Comparison of ENCODE assay signal across 8 mouse cellular contexts in the genomic region with DNA sequence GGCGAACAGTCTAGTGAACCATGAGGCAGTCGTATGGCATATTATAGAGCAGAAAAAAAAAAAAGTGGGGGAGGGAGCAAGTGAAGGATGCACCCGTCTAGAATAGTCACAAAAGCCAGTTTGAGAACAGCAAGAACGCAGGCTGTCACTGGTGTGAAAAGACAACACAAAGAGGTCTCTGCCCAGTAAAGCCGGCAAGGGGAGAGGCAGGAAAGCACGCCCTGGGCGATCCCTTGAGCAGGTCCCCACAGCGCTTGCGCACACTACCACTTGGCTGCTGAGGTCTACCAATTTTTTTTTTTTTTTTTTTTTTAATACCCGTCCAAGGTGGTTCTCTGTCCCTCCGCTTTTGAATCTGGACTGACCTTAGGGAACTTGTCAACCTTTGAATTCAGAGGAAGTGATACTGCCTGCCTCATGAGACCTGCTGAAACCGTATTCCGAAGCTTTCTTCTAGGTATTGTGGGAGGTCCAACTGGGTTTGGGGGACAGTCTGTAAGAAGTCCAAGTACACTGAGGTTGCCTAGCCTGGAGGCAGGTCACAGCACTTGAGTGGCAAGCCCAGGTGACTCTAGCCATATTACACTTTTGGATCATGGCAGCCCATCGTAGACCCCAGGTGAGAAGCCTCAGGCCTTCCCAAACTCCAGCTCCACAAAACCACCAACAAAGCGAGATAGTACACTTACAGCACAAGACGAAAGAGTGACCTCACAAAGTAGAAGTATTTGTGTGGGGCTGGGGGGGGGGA.
A peak's percentile ranks its signal among the peaks of the same experiment; 100 is the strongest.
DNase-seq lines count a peak whose midpoint lies in the region; ATAC-seq and TF ChIP-seq lines count a peak whose summit lies in the region.

No protein-coding gene starts in this region.

- TF ChIP-seq RAD21 in CH12.LX (IDR thresholded peaks at IDR 0.05; ENCODE audit: low read depth, low read length): no peak

- no peaks in the 10 kb centered on the region for H3K27me3 ChIP-seq in CH12.LX (replicated peaks)
- H3K27me3 ChIP-seq in embryonic facial prominence, embryonic 12.5 days: peaks cover 12% of the 10 kb centered on the region
- H3K27me3 ChIP-seq in hindbrain, embryonic 11.5 days (ENCODE audit: control insufficient read depth, insufficient read depth, low read length): no peaks in the 10 kb centered on the region
- peaks cover 59% of the 10 kb centered on the region for H3K27me3 ChIP-seq in liver, embryonic 15.5 days
- H3K27me3 ChIP-seq in neural tube, embryonic 15.5 days (replicated peaks): no peaks in the 10 kb centered on the region

- H3K27ac ChIP-seq in CH12.LX (ENCODE audit: insufficient read depth, low read depth): no peak overlapping the region
- no peak overlapping the region for H3K27ac ChIP-seq in embryonic facial prominence, embryonic 12.5 days
- 0 out of 2 replicates have a peak overlapping the region, but pooled peaks have one; percentile 17 for H3K27ac ChIP-seq in hindbrain, embryonic 11.5 days (ENCODE audit: low read depth, low read length)
- no peak overlapping the region for H3K27ac ChIP-seq in liver, embryonic 15.5 days (replicated peaks)
- H3K27ac ChIP-seq in neural tube, embryonic 15.5 days (replicated peaks): peak overlapping the region; percentile 91

- TF ChIP-seq EP300 in CH12.LX (IDR thresholded peaks at IDR 0.05; ENCODE audit: low read length): 0 out of 2 replicates have a peak, but pooled peaks have one; percentile 35

- dilution Hi-C loops in CH12.LX (cut with MboI; ENCODE audit: extremely low pct_ligation_motif_present, extremely low pct_unique_long_range_greater_than_20kb, low sequenced_read_pairs): no loop called here

- H3K9ac ChIP-seq in CH12.LX (ENCODE audit: insufficient read depth, low read depth): no peak overlapping the region; the same call in 1 of the 2 replicates
- peak overlapping the region; percentile 39 for H3K9ac ChIP-seq in embryonic facial prominence, embryonic 12.5 days
- peak overlapping the region; percentile 73 for H3K9ac ChIP-seq in hindbrain, embryonic 11.5 days (ENCODE audit: low read depth, low read length)
- H3K9ac ChIP-seq in liver, embryonic 15.5 days: no peak overlapping the region
- H3K9ac ChIP-seq in neural tube, embryonic 15.5 days (replicated peaks): peak overlapping the region; percentile 56

- peak; percentile 52 for DNase-seq in CD4-positive, CD25-positive, alpha-beta regulatory T cell, adult 2 months (ENCODE audit: low read depth, low spot score)
- no peak for DNase-seq in CH12.LX (ENCODE audit: extremely low read depth)
- DNase-seq in hindbrain, embryonic 11.5 days (ENCODE audit: low spot score): no peak
- no peak for DNase-seq in frontal cortex, postnatal 36 days (ENCODE audit: low spot score in 2 of 2)

- H3K4me1 ChIP-seq in CH12.LX (ENCODE audit: control insufficient read depth in 1 of 2, insufficient read depth in 2 of 2): peaks cover 0 to 9% of the 10 kb centered on the region in 2 experiments; a peak in 1 of 4 replicates
- H3K4me1 ChIP-seq in embryonic facial prominence, embryonic 12.5 days: peaks cover 5% of the 10 kb centered on the region; the same call in 1 of the 2 replicates
- H3K4me1 ChIP-seq in hindbrain, embryonic 11.5 days (replicated peaks; ENCODE audit: control insufficient read depth, insufficient read depth, low read length): peaks cover 3% of the 10 kb centered on the region; the same call in 1 of the 2 replicates
- H3K4me1 ChIP-seq in liver, embryonic 15.5 days (replicated peaks): peaks cover 12% of the 10 kb centered on the region; the same call in 1 of the 2 replicates
- peaks cover 37% of the 10 kb centered on the region for H3K4me1 ChIP-seq in neural tube, embryonic 15.5 days

- 20% methylated on average over 16 of the region's 16 CpGs for WGBS in embryonic facial prominence, embryonic 12.5 days
- WGBS in hindbrain, embryonic 11.5 days: 22% methylated on average over 16 of the region's 16 CpGs
- WGBS in liver, embryonic 15.5 days (ENCODE audit: insufficient replicate concordance): 17% methylated on average over 16 of the region's 16 CpGs
- WGBS in neural tube, embryonic 15.5 days: 25% methylated on average over 16 of the region's 16 CpGs

- TF ChIP-seq CTCF in CH12.LX (conservative IDR thresholded peaks at IDR 0.05 in 1 of 2, IDR thresholded peaks at IDR 0.05 in 1 of 2; ENCODE audit: low read depth in 2 of 2, low read length in 2 of 2): no peak

- peak overlapping the region in 1 of 3 experiments; percentile 14 for H3K4me3 ChIP-seq in CH12.LX (replicated peaks in 1 of 3; ENCODE audit: low read depth in 2 of 3, low read length in 2 of 3, poor library complexity in 1 of 3)
- H3K4me3 ChIP-seq in embryonic facial prominence, embryonic 12.5 days: peak overlapping the region; percentile 41
- peak overlapping the region; percentile 34 for H3K4me3 ChIP-seq in hindbrain, embryonic 11.5 days (ENCODE audit: low read depth, low read length)
- peak overlapping the region; percentile 42 for H3K4me3 ChIP-seq in liver, embryonic 15.5 days (replicated peaks)
- H3K4me3 ChIP-seq in neural tube, embryonic 15.5 days (replicated peaks): peak overlapping the region; percentile 43

- no peak for ATAC-seq in CD4-positive, CD25-positive, alpha-beta regulatory T cell, adult 4 months
- ATAC-seq in embryonic facial prominence, embryonic 12.5 days (ENCODE audit: insufficient number of reproducible peaks, insufficient read depth, low FRiP score, low TSS enrichment): no peak
- peak; percentile 59 for ATAC-seq in hindbrain, embryonic 11.5 days (ENCODE audit: low FRiP score)
- no peak for ATAC-seq in liver, embryonic 15.5 days (ENCODE audit: insufficient read depth)
- ATAC-seq in neural tube, embryonic 15.5 days (ENCODE audit: low FRiP score): no peak

- H3K79me2 ChIP-seq in CH12.LX (replicated peaks; ENCODE audit: control insufficient read depth, extremely low read depth, insufficient read depth, poor library complexity, severe bottlenecking): no peaks in the 10 kb centered on the region

- in situ Hi-C loops in CH12.LX (cut with MboI; ENCODE audit: low pct_ligation_motif_present, low pct_unique_long_range_greater_than_20kb, low sequenced_read_pairs): no loop called here

- TF ChIP-seq POLR2A in CH12.LX (IDR thresholded peaks at IDR 0.05; ENCODE audit: low read depth, low read length): no peak

- H3K9me3 ChIP-seq in CH12.LX (replicated peaks; ENCODE audit: low read length): no peaks in the 10 kb centered on the region
- H3K9me3 ChIP-seq in embryonic facial prominence, embryonic 12.5 days: no peaks in the 10 kb centered on the region
- no peaks in the 10 kb centered on the region for H3K9me3 ChIP-seq in hindbrain, embryonic 11.5 days (ENCODE audit: control insufficient read depth, low read length)
- no peaks in the 10 kb centered on the region for H3K9me3 ChIP-seq in liver, embryonic 15.5 days (replicated peaks)
- no peaks in the 10 kb centered on the region for H3K9me3 ChIP-seq in neural tube, embryonic 15.5 days (replicated peaks)

- peak overlapping the region; percentile 41; the same call in 1 of the 2 replicates for H3K4me2 ChIP-seq in CH12.LX (ENCODE audit: insufficient read depth, low read depth, poor library complexity, severe bottlenecking)
- peak overlapping the region; percentile 71 for H3K4me2 ChIP-seq in embryonic facial prominence, embryonic 12.5 days (replicated peaks)
- peak overlapping the region; percentile 66 for H3K4me2 ChIP-seq in hindbrain, embryonic 11.5 days (replicated peaks; ENCODE audit: low read depth, low read length)
- peak overlapping the region; percentile 66 for H3K4me2 ChIP-seq in liver, embryonic 15.5 days
- peak overlapping the region; percentile 87 for H3K4me2 ChIP-seq in neural tube, embryonic 15.5 days

- no peaks in the 10 kb centered on the region for H3K36me3 ChIP-seq in CH12.LX (replicated peaks in 1 of 2; ENCODE audit: control insufficient read depth in 1 of 2, insufficient read depth in 1 of 2, low read length in 1 of 2)
- no peaks in the 10 kb centered on the region for H3K36me3 ChIP-seq in embryonic facial prominence, embryonic 12.5 days
- no peaks in the 10 kb centered on the region for H3K36me3 ChIP-seq in hindbrain, embryonic 11.5 days (ENCODE audit: control insufficient read depth, insufficient read depth, low read length)
- H3K36me3 ChIP-seq in liver, embryonic 15.5 days (replicated peaks): no peaks in the 10 kb centered on the region
- H3K36me3 ChIP-seq in neural tube, embryonic 15.5 days: no peaks in the 10 kb centered on the region

TF ChIP-seq in CH12.LX, 34 proteins besides CTCF, POLR2A, EP300 and RAD21:
- TF ChIP-seq MAFK (IDR thresholded peaks at IDR 0.05; ENCODE audit: insufficient replicate concordance, low read length) (no peak), ZKSCAN1 (IDR thresholded peaks at IDR 0.05; ENCODE audit: borderline replicate concordance, low read depth, low read length) (no peak), ETS1 (conservative IDR thresholded peaks at IDR 0.05; ENCODE audit: low read depth, low read length) (no peak), E2F4 (IDR thresholded peaks at IDR 0.05; ENCODE audit: insufficient replicate concordance, low read depth, low read length) (no peak), RCOR1 (conservative IDR thresholded peaks at IDR 0.05; ENCODE audit: low read depth, low read length) (no peak), SMC3 (IDR thresholded peaks at IDR 0.05; ENCODE audit: low read depth, low read length) (no peak; the same call in 1 of the 2 replicates), ELF1 (IDR thresholded peaks at IDR 0.05; ENCODE audit: low read depth, low read length) (no peak), POLR2AphosphoS2 (IDR thresholded peaks at IDR 0.05; ENCODE audit: low read depth, low read length) (no peak), MAZ (IDR thresholded peaks at IDR 0.05; ENCODE audit: low read depth, low read length) (no peak), CHD2 (IDR thresholded peaks at IDR 0.05; ENCODE audit: low read length) (no peak), NELFE (IDR thresholded peaks at IDR 0.05; ENCODE audit: low read depth, low read length) (no peak), NRF1 (IDR thresholded peaks at IDR 0.05; ENCODE audit: low read depth, low read length) (peak; percentile 61), JUND (conservative IDR thresholded peaks at IDR 0.05; ENCODE audit: low read depth, low read length) (no peak), IRF4 (IDR thresholded peaks at IDR 0.05; ENCODE audit: low read depth, low read length) (no peak), BHLHE40 (IDR thresholded peaks at IDR 0.05; ENCODE audit: low read depth, low read length) (no peak), USF2 (conservative IDR thresholded peaks at IDR 0.05; ENCODE audit: low read depth, low read length) (no peak), MXI1 (IDR thresholded peaks at IDR 0.05; ENCODE audit: low read depth, low read length) (no peak), ZNF384 (IDR thresholded peaks at IDR 0.05; ENCODE audit: low read depth, low read length) (peak; percentile 77)

Comparison
In these comparisons a context has a peak if more than half of its experiments do, and no peak if none do; other contexts are left out.
1. H3K27ac ChIP-seq: peak in hindbrain, embryonic 11.5 days (single experiment) and neural tube, embryonic 15.5 days (single experiment); none in CH12.LX (single experiment), embryonic facial prominence, embryonic 12.5 days (single experiment) and liver, embryonic 15.5 days (single experiment).
2. H3K9ac ChIP-seq: peak in embryonic facial prominence, embryonic 12.5 days (single experiment), hindbrain, embryonic 11.5 days (single experiment) and neural tube, embryonic 15.5 days (single experiment); none in CH12.LX (single experiment) and liver, embryonic 15.5 days (single experiment).
3. Peak in every context shown above with its lines, with median percentiles within 50 percentile points of each other: H3K4me2 ChIP-seq.